ENCODE assay signal across 10 mouse cellular contexts in genomic region chr7:120201231-120201744, GRCm38 (mm10). TPM values are rescaled to one million over a fixed set of nuclear protein-coding genes. Genes with fewer than 3 reads are reported as not detected.
DNase-seq lines count a peak whose midpoint lies in the region; ATAC-seq and TF ChIP-seq lines count a peak whose summit lies in the region.
"Had no signal": no experiment of that assay in that cellular context is flagged by ENCODE, and none has a peak within 500 bp of the region (broad histone marks: within the 10 kb centered on the region; RNA-seq: fewer than 3 reads in every experiment).

No protein-coding gene starts in this region.

- intact Hi-C loops in heart, postnatal 25 days (cut with DNase I) = loop anchor here (5.0 kb wide), 2 partner anchors 104 to 354 kb away; partner anchors contain the start of gene Dnah3

- 4% methylated on average over 14 of the region's 14 CpGs for WGBS in lung, embryonic 16.5 days
- WGBS in stomach, postnatal 0 days = 2% methylated on average over 13 of the region's 14 CpGs

- peak overlapping the region; percentile 54 for H3K4me2 ChIP-seq in lung, embryonic 16.5 days (ENCODE audit: low read depth, low read length)
- H3K4me2 ChIP-seq in stomach, postnatal 0 days (replicated peaks; ENCODE audit: low read depth) = peak overlapping the region; percentile 45

- peak; percentile 88 for DNase-seq in heart, adult 11 months
- DNase-seq in heart, postnatal 25 days (ENCODE audit: low spot score) = no peak
- DNase-seq in forelimb bud, embryonic 11.5 days (ENCODE audit: low read depth, low spot score) = peak; percentile 10
- DNase-seq in kidney, adult 9 months = peak; percentile 84
- peak; percentile 23 for DNase-seq in stomach, postnatal 0 days (ENCODE audit: low spot score)
- DNase-seq in right cerebral cortex, postnatal 25 days = no peak
- DNase-seq in layer of hippocampus, adult 11-12 months (ENCODE audit: low spot score) = no peak

- H3K9me3 ChIP-seq in lung, embryonic 16.5 days (ENCODE audit: control insufficient read depth, low read length) = no peaks in the 10 kb centered on the region
- H3K9me3 ChIP-seq in stomach, postnatal 0 days (ENCODE audit: control insufficient read depth, low read length) = no peaks in the 10 kb centered on the region
- H3K9me3 ChIP-seq: G1E had no signal

- peak overlapping the region; percentile 33 for H3K4me3 ChIP-seq in lung, embryonic 16.5 days (ENCODE audit: low read length)
- peak overlapping the region; percentile 15 for H3K4me3 ChIP-seq in stomach, postnatal 0 days (ENCODE audit: low read depth, low read length)
- H3K4me3 ChIP-seq: heart, adult 2 months had no signal

- H3K27ac ChIP-seq in lung, embryonic 16.5 days (ENCODE audit: low read length) = no peak overlapping the region
- no peak overlapping the region for H3K27ac ChIP-seq in stomach, postnatal 0 days (replicated peaks)
- H3K27ac ChIP-seq: heart, adult 2 months had no signal

- ATAC-seq in lung, embryonic 16.5 days (ENCODE audit: low read depth) = no peak
- no peak for ATAC-seq in stomach, postnatal 0 days (ENCODE audit: low FRiP score, low TSS enrichment)

- peaks cover 19% of the 10 kb centered on the region for H3K27me3 ChIP-seq in lung, embryonic 16.5 days (ENCODE audit: control insufficient read depth, insufficient read depth, low read depth, low read length)
- peaks cover 2% of the 10 kb centered on the region; the same call in 1 of the 2 replicates for H3K27me3 ChIP-seq in stomach, postnatal 0 days (ENCODE audit: control insufficient read depth, insufficient read depth, low read length)

- no peak for TF ChIP-seq EP300 in stomach, postnatal 0 days (optimal IDR thresholded peaks at IDR 0.05)

- peaks cover 10% of the 10 kb centered on the region for H3K4me1 ChIP-seq in lung, embryonic 16.5 days (replicated peaks; ENCODE audit: control insufficient read depth, insufficient read depth, low read length)
- no peaks in the 10 kb centered on the region for H3K4me1 ChIP-seq in stomach, postnatal 0 days (replicated peaks; ENCODE audit: control insufficient read depth, insufficient read depth)

- no peak overlapping the region; the same call in 1 of the 2 replicates for H3K9ac ChIP-seq in lung, embryonic 16.5 days (ENCODE audit: low read length)
- H3K9ac ChIP-seq in stomach, postnatal 0 days (ENCODE audit: low read length) = 0 out of 2 replicates have a peak overlapping the region, but pooled peaks have one; percentile 8

- no peaks in the 10 kb centered on the region for H3K36me3 ChIP-seq in lung, embryonic 16.5 days (ENCODE audit: control insufficient read depth, insufficient read depth, low read length)
- no peaks in the 10 kb centered on the region for H3K36me3 ChIP-seq in stomach, postnatal 0 days (ENCODE audit: control insufficient read depth, insufficient read depth, low read length)
- H3K36me3 ChIP-seq: G1E had no signal

- TF ChIP-seq CTCF in stomach, postnatal 0 days (IDR thresholded peaks at IDR 0.05; ENCODE audit: low read depth) = no peak

RNA-seq across cellular contexts. Expression of gene Crym, which starts 0.6 kb away (rescaled TPM):
- under 1 TPM; 0.36 to 0.45 TPM for total RNA-seq in heart, postnatal 25 days (2021)
- polyA plus RNA-seq in lung, embryonic 16.5 days (2015; fragmentation: Nextera tagmentation; extraction: Ambion mirVana) = 3.1 and 3.5 TPM in 2 replicates
- polyA plus RNA-seq in stomach, postnatal 0 days (2015; fragmentation: Nextera tagmentation; extraction: Ambion mirVana) = 4.6 and 5.0 TPM in 2 replicates
- polyA plus RNA-seq: G1E had no signal

RNA-seq across cellular contexts. Expression of gene Abca14, which starts 2.5 kb away (rescaled TPM):
- not detected for total RNA-seq in heart, postnatal 25 days (2021)
- not detected in 2 replicates for polyA plus RNA-seq in lung, embryonic 16.5 days (2015; fragmentation: Nextera tagmentation; extraction: Ambion mirVana)
- 0.07 TPM in 1 of 2 replicates, not detected in the other for polyA plus RNA-seq in stomach, postnatal 0 days (2015; fragmentation: Nextera tagmentation; extraction: Ambion mirVana)
- total RNA-seq: heart, adult 2 months had no signal
- polyA plus RNA-seq: G1E; heart, adult 2 months had no signal

RNA-seq across cellular contexts. Expression of gene Anks4b, which starts 27.6 kb away (rescaled TPM):
- under 1 TPM in 1 of 2 experiments, not detected in 1; 0.16 TPM for total RNA-seq in heart, postnatal 25 days (2021)
- polyA plus RNA-seq in lung, embryonic 16.5 days (2015; fragmentation: Nextera tagmentation; extraction: Ambion mirVana) = not detected in 2 replicates
- polyA plus RNA-seq in stomach, postnatal 0 days (2015; fragmentation: Nextera tagmentation; extraction: Ambion mirVana) = 1.1 and 1.2 TPM in 2 replicates
- polyA plus RNA-seq: G1E; heart, adult 2 months had no signal

RNA-seq across cellular contexts. Expression of gene Zp2, which starts 56.2 kb away (rescaled TPM):
- under 1 TPM; 0.34 to 0.49 TPM for total RNA-seq in heart, postnatal 25 days (2021)
- polyA plus RNA-seq in lung, embryonic 16.5 days (2015; fragmentation: Nextera tagmentation; extraction: Ambion mirVana) = not detected in 2 replicates
- not detected in 2 replicates for polyA plus RNA-seq in stomach, postnatal 0 days (2015; fragmentation: Nextera tagmentation; extraction: Ambion mirVana)
- polyA plus RNA-seq: G1E had no signal

Comparison
In these comparisons a context has a peak if more than half of its experiments do, and no peak if none do; other contexts are left out.
1. DNase-seq: peak in heart, adult 11 months (single experiment), forelimb bud, embryonic 11.5 days (single experiment), kidney, adult 9 months (single experiment) and stomach, postnatal 0 days (single experiment); none in heart, postnatal 25 days (single experiment), right cerebral cortex, postnatal 25 days (single experiment) and layer of hippocampus, adult 11-12 months (single experiment).